Mouse (Mus musculus): ENCODE results near the gene Rap2b. TPM values are rescaled to one million over a fixed set of nuclear protein-coding genes. Genes with fewer than 3 reads are reported as not detected.

Rap2b gene
- 8.6 and 9.1 TPM in 2 replicates for polyA plus RNA-seq (2015; fragmentation: Nextera tagmentation; extraction: Ambion mirVana)

GRCm38 (mm10) chr3:61361338-61361737, at the start of gene Rap2b:
Gene Rap2b (plus strand): TSS chr3:61361638.

GRCm38 (mm10) chr3:61365779-61366373, 4.4 kb downstream of the Rap2b start, which contains the start of gene B430305J03Rik:
Gene B430305J03Rik (minus strand): TSS chr3:61365951.

Other genes with a start within 250 kb of the Rap2b start
- gene B430305J03Rik, start 4.3 kb downstream of the Rap2b start, polyA plus RNA-seq (2015; fragmentation: Nextera tagmentation; extraction: Ambion mirVana) = not detected in 2 replicates

Data from adrenal gland, postnatal 0 days (tissue).